Mouse (Mus musculus) ES-E14 (cell line): ENCODE data around the gene Arhgap1. TPM values are rescaled to one million over a fixed set of nuclear protein-coding genes. Genes with fewer than 3 reads are reported as not detected.

Experiments used
- DNase-seq: peaks from one replicate; pipeline ENCODE4 v3.0.0-alpha.2; 2013; ENCODE audit warnings: low read depth, low spot score
- H3K27ac ChIP-seq: 2 replicates; pipeline ENCODE4 v1.5.1; 2012; ENCODE audit warnings: low read depth, mild to moderate bottlenecking, low read length, moderate library complexity, mixed read lengths; ENCODE audit not compliant: poor library complexity, insufficient read depth, severe bottlenecking
- H3K36me3 ChIP-seq: 2 replicates; pipeline ENCODE4 v1.6.1; 2012; ENCODE audit warnings: mild to moderate bottlenecking, low read length, moderate library complexity, mixed read lengths; ENCODE audit not compliant: control insufficient read depth, poor library complexity, insufficient read depth, severe bottlenecking
- H3K4me1 ChIP-seq, 2 experiments: fragments of 150-350 bp in 1 of 2; sonication (generic) in 1 of 2; 2 replicates each; pipeline ENCODE4 v1.6.1; 2012; ENCODE audit warnings: low read length in 2 of 2, mild to moderate bottlenecking in 1 of 2, mixed read lengths in 1 of 2; ENCODE audit not compliant: control insufficient read depth in 2 of 2, insufficient read depth in 2 of 2, poor library complexity in 1 of 2
- H3K4me3 ChIP-seq, 2 experiments: fragments of 150-350 bp in 1 of 2; sonication (generic) in 1 of 2; 2 replicates each; pipeline ENCODE4 v1.5.1; 2012; ENCODE audit warnings: low read length in 2 of 2, low read depth in 1 of 2, mild to moderate bottlenecking in 1 of 2, mixed read lengths in 1 of 2; ENCODE audit not compliant: insufficient read depth in 1 of 2, poor library complexity in 1 of 2, severe bottlenecking in 1 of 2
- H3K9ac ChIP-seq: 2 replicates; pipeline ENCODE4 v1.6.1; 2012; ENCODE audit warnings: low read depth, mild to moderate bottlenecking, low read length, mixed read lengths; ENCODE audit not compliant: poor library complexity, insufficient read depth, severe bottlenecking
- H3K9me3 ChIP-seq: fragments of 150-350 bp; sonication (generic); 2 replicates; pipeline ENCODE4 v1.6.1; 2012; ENCODE audit warnings: low read depth, mild to moderate bottlenecking, low read length; ENCODE audit not compliant: control insufficient read depth, insufficient read depth
- CHD2 ChIP-seq: IDR thresholded peaks from 2 replicates; pipeline ENCODE4 v1.6.1; 2014; ENCODE audit warnings: mild to moderate bottlenecking, low read depth, low read length, inconsistent platforms
- HCFC1 ChIP-seq: IDR thresholded peaks from 2 replicates; pipeline ENCODE4 v1.6.1; 2012; ENCODE audit warnings: low read length, inconsistent platforms, borderline replicate concordance; ENCODE audit not compliant: insufficient read depth
- MAFK ChIP-seq: IDR thresholded peaks from 2 replicates; pipeline ENCODE4 v1.6.1; 2014; ENCODE audit warnings: mild to moderate bottlenecking, low read depth, low read length, inconsistent platforms; ENCODE audit not compliant: insufficient read depth
- ZC3H11A ChIP-seq: IDR thresholded peaks from 2 replicates; pipeline ENCODE4 v1.6.1; 2012; ENCODE audit warnings: low read depth, mild to moderate bottlenecking, inconsistent platforms, low read length, borderline replicate concordance
- ZNF384 ChIP-seq: IDR thresholded peaks from 2 replicates; pipeline ENCODE4 v1.6.1; 2012; ENCODE audit warnings: low read depth, low read length, inconsistent platforms
- in situ Hi-C, 2 experiments: fragments of 600-800 bp; cut with MboI; formaldehyde crosslinking; loops; one replicate each; pipeline ENCODE4 v1.15.1; 2025; ENCODE audit warnings: low sequenced_read_pairs in 2 of 2, inconsistent platforms in 1 of 2; ENCODE audit not compliant: unreplicated experiment in 2 of 2
- total RNA-seq: library from RNA; depleted of rRNA; stranded (reverse); fragments of 300-350 nt; gene quantifications from 2 replicates; pipeline ENCODE4 v1.2.3, GENCODE M21; 2012

Arhgap1 gene
- total RNA-seq, 1 experiment: 49.3 TPM

GRCm38 (mm10) chr2:91655827-91656226 lies 6.2 kb downstream of the Arhgap1 start:
- no peaks in the 10 kb centered on the region for H3K9me3 ChIP-seq
- DNase-seq: no peak
- H3K4me3 ChIP-seq: no peak overlapping the region
- H3K4me1 ChIP-seq: peaks cover 2 to 6% of the 10 kb centered on the region in 2 experiments; a peak in 1 of 4 replicates
- in situ Hi-C loops: no loop called here
- no peak for TF ChIP-seq ZC3H11A
- no peak for TF ChIP-seq CHD2
- TF ChIP-seq HCFC1: no peak
- no peak for TF ChIP-seq MAFK
- TF ChIP-seq ZNF384: no peak
- peaks cover 12% of the 10 kb centered on the region for H3K36me3 ChIP-seq
- no peak overlapping the region for H3K27ac ChIP-seq
- H3K9ac ChIP-seq: no peak overlapping the region

- Histone ChIP-seq H3K9me3 (no peaks in the 10 kb centered on the region), H3K4me1 (peaks cover 2 to 6% of the 10 kb centered on the region in 2 experiments; a peak in 1 of 4 replicates), H3K27ac (no peak overlapping the region), H3K4me3 (no peak overlapping the region), H3K36me3 (peaks cover 12% of the 10 kb centered on the region), H3K9ac (no peak overlapping the region)
- TF ChIP-seq ZNF384 (no peak), ZC3H11A (no peak), HCFC1 (no peak), MAFK (no peak), CHD2 (no peak)
- peak; percentile 60 for DNase-seq
- in situ Hi-C loops: no loop called here
Observed at GRCm38 (mm10) chr2:91656774-91657173, 7.1 kb downstream of the Arhgap1 start.

GRCm38 (mm10) chr2:91659657-91660056 lies 10.0 kb downstream of the Arhgap1 start:
- no peaks in the 10 kb centered on the region for H3K9me3 ChIP-seq
- H3K36me3 ChIP-seq: peaks cover 6% of the 10 kb centered on the region
- H3K4me3 ChIP-seq: no peak overlapping the region
- in situ Hi-C loops: no loop called here
- no peak overlapping the region for H3K9ac ChIP-seq
- no peak for DNase-seq
- H3K27ac ChIP-seq: no peak overlapping the region
- peaks cover 2 to 6% of the 10 kb centered on the region in 2 experiments; a peak in 1 of 4 replicates for H3K4me1 ChIP-seq
- TF ChIP-seq ZNF384 (no peak), CHD2 (no peak), ZC3H11A (no peak), MAFK (no peak), HCFC1 (no peak)

- in situ Hi-C loops: no loop called here
- Histone ChIP-seq H3K27ac (no peak overlapping the region), H3K4me1 (peaks cover 2 to 6% of the 10 kb centered on the region in 2 experiments; a peak in 1 of 4 replicates), H3K9ac (no peak overlapping the region), H3K9me3 (no peaks in the 10 kb centered on the region), H3K36me3 (peaks cover 2% of the 10 kb centered on the region; the same call in 1 of the 2 replicates), H3K4me3 (no peak overlapping the region)
- no peak for DNase-seq
- TF ChIP-seq MAFK: no peak
- no peak for TF ChIP-seq CHD2
- no peak for TF ChIP-seq ZNF384
- TF ChIP-seq HCFC1: no peak
- no peak for TF ChIP-seq ZC3H11A
Observed at GRCm38 (mm10) chr2:91660981-91661380, 11.3 kb downstream of the Arhgap1 start.

- Histone ChIP-seq H3K4me3 (no peak overlapping the region), H3K27ac (no peak overlapping the region), H3K9me3 (no peaks in the 10 kb centered on the region), H3K4me1 (peaks cover 0 to 6% of the 10 kb centered on the region in 2 experiments; a peak in 1 of 4 replicates), H3K9ac (no peak overlapping the region), H3K36me3 (peaks cover 13% of the 10 kb centered on the region)
- in situ Hi-C loops: no loop called here
- TF ChIP-seq MAFK (no peak), ZNF384 (no peak), HCFC1 (no peak), CHD2 (no peak), ZC3H11A (no peak)
- no peak for DNase-seq
Observed at GRCm38 (mm10) chr2:91664780-91665179, 15.1 kb downstream of the Arhgap1 start.
